Mouse (Mus musculus): ENCODE measurements around the gene Arf1. TPM values are rescaled to one million over a fixed set of nuclear protein-coding genes. Genes with fewer than 3 reads are reported as not detected.

The Arf1 gene
- total and polyA plus RNA-seq, 2 experiments from 2014 or later = 372 to 685 TPM

DNA sequence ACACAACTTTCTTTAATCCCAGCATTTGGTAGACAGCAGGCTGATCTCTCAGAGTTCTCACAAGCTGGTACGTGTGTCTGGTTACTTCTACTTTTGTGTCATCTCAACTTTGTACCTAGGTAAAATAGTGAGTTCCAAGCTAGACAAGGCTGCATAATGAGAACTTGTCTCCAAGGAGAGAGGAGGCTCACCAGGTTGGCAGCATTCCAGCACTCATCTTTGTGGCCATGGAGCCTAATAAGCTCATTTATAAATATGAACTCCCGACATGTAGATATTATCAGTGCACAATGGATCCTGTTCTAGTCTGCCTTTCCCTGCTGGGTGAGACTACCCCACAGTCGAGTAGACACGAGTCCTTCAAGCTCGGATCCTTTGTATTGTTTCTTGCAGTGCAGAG is 18.5 kb downstream of the Arf1 start:
- H3K9me3 ChIP-seq (ENCODE audit: low read length) = no peaks in the 10 kb centered on the region
- H3K27me3 ChIP-seq (ENCODE audit: insufficient read depth, low read length) = no peaks in the 10 kb centered on the region
- H3K4me1 ChIP-seq (ENCODE audit: insufficient read depth) = no peaks in the 10 kb centered on the region; the same call in 1 of the 2 replicates
- H3K4me2 ChIP-seq (ENCODE audit: low read depth) = peak overlapping the region; percentile 79; the same call in 1 of the 2 replicates
- TF ChIP-seq CTCF (IDR thresholded peaks at IDR 0.05; ENCODE audit: low read depth) = no peak
- no peak overlapping the region; the same call in 1 of the 2 replicates for H3K4me3 ChIP-seq (ENCODE audit: low read depth, low read length)
- H3K9ac ChIP-seq = no peak overlapping the region
- WGBS = 43% methylated on average over 5 of the region's 5 CpGs
- ATAC-seq (no peak), DNase-seq (peak; percentile 10)
- H3K36me3 ChIP-seq (ENCODE audit: insufficient read depth) = peaks cover 38% of the 10 kb centered on the region
- H3K27ac ChIP-seq (ENCODE audit: low read depth, low read length) = no peak overlapping the region

DNA sequence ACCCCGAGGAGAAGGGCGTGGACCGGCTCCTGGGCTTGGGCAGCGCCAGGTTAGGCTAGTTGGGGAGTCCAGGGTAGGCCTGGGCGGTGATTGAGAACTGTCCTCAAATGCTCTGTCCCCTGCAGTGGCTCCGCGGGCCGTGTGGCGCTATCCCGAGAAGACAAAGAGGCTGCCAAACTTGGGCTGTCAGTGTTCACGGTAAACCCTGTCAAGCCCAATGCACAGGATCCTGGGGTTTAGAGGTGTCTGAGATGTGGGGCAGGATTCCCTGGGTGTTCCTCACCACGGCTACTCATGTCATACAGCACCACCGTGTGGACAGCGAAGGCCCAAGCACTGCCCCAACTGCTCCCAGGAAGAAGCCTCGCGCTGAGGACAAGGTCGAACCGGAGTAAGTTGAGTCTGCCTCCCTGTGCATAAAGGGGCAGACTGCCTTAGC is 19.0 kb downstream of the Arf1 start:
- peak; percentile 74 for TF ChIP-seq CTCF (IDR thresholded peaks at IDR 0.05; ENCODE audit: low read depth)
- ATAC-seq (peak; percentile 49), DNase-seq (peak; percentile 72)
- Histone ChIP-seq H3K36me3 (ENCODE audit: insufficient read depth) (peaks cover 43% of the 10 kb centered on the region), H3K4me3 (ENCODE audit: low read depth, low read length) (peak overlapping the region; percentile 98), H3K27ac (ENCODE audit: low read depth, low read length) (peak overlapping the region; percentile 79), H3K4me1 (ENCODE audit: insufficient read depth) (no peaks in the 10 kb centered on the region; the same call in 1 of the 2 replicates), H3K9me3 (ENCODE audit: low read length) (no peaks in the 10 kb centered on the region), H3K9ac (peak overlapping the region; percentile 92), H3K4me2 (ENCODE audit: low read depth) (peak overlapping the region; percentile 79), H3K27me3 (ENCODE audit: insufficient read depth, low read length) (no peaks in the 10 kb centered on the region)
- 12% methylated on average over 18 of the region's 18 CpGs for WGBS

GRCm38 (mm10) chr11:59208153-59208831 is 19.8 kb downstream of the Arf1 start, which contains the start of gene 2310033P09Rik:
TSS of gene 2310033P09Rik (plus strand) at chr11:59208321.
- Histone ChIP-seq H3K36me3 (ENCODE audit: insufficient read depth) (peaks cover 45% of the 10 kb centered on the region), H3K27ac (ENCODE audit: low read depth, low read length) (peak within 1 kb of the TSS; percentile 79), H3K9ac (peak within 1 kb of the TSS; percentile 92), H3K27me3 (ENCODE audit: insufficient read depth, low read length) (no peaks in the 10 kb centered on the region), H3K4me2 (ENCODE audit: low read depth) (peak within 1 kb of the TSS; percentile 79), H3K4me1 (ENCODE audit: insufficient read depth) (no peaks in the 10 kb centered on the region; the same call in 1 of the 2 replicates), H3K9me3 (ENCODE audit: low read length) (no peaks in the 10 kb centered on the region), H3K4me3 (ENCODE audit: low read depth, low read length) (peak within 1 kb of the TSS; percentile 98)
- DNase-seq (peak; percentile 99), ATAC-seq (peak; percentile 92)
- WGBS = 3% methylated on average over 65 of the region's 67 CpGs
- 0 out of 2 replicates have a peak, but pooled peaks have one; percentile 2 for TF ChIP-seq CTCF (IDR thresholded peaks at IDR 0.05; ENCODE audit: low read depth)

DNA sequence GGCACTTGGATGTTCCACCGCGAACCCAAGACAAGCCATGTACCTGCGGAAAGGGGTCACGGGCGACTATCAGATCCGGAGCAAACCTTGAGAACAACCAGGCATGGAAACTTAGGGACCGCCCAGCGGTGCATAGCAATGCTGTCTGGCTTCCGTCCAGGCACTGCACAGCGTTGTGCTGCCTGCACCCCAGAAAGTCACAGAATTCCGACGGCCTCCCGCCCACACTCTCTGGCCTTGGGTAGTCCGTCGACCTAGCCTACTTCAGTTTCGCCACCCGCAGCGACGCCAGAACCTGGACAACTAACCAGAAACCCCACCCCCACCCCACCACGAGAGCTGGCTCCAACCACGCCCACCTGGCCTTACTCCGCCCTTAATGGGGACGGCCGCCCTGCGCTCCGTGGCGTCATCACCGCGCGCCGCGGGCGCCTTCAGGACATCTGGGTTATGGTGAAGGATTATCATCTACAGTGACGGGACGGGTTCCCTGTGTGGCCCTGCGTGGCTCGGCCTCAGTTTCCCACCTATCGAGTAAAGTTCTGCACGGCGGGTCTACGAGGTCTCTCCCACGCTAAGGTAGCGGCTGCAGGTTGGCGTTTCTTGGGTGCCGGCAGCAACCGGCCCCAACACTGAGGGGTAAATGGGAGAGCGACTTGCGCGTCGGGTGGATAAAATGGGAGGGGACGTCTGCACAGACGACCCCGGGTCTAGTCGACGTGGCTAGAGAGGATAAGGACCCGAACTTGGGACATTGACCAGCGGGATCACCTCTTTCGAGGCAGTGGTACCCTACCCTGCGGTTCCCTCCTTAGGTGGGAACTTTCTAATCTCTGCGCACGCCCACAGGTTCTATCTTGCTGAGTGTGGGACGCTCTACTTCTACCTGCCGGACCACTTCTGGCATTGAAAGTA is 25.7 kb downstream of the Arf1 start, which contains the start of gene Mrpl55:
TSS of gene Mrpl55 (plus strand) at position 406 of the 915 bp plus-strand sequence.
- peak; percentile 96 for ATAC-seq
- peak within 1 kb of the TSS; percentile 60; the same call in 1 of the 2 replicates for H3K27ac ChIP-seq (ENCODE audit: low read depth, low read length)
- WGBS = 1% methylated on average over 63 of the region's 63 CpGs

GRCm38 (mm10) chr11:59201216-59202002 is 26.7 kb downstream of the Arf1 start:
- peak overlapping the region; percentile 76; the same call in 1 of the 2 replicates for H3K9ac ChIP-seq
- no peak overlapping the region for H3K27ac ChIP-seq (ENCODE audit: low read depth, low read length)
- H3K27me3 ChIP-seq (ENCODE audit: insufficient read depth, low read length) = no peaks in the 10 kb centered on the region
- peak overlapping the region; percentile 84 for H3K4me3 ChIP-seq (ENCODE audit: low read depth, low read length)
- H3K9me3 ChIP-seq (ENCODE audit: low read length) = no peaks in the 10 kb centered on the region
- no peak for TF ChIP-seq CTCF (IDR thresholded peaks at IDR 0.05; ENCODE audit: low read depth)
- peaks cover 9% of the 10 kb centered on the region; the same call in 1 of the 2 replicates for H3K4me1 ChIP-seq (ENCODE audit: insufficient read depth)
- H3K36me3 ChIP-seq (ENCODE audit: insufficient read depth) = peaks cover 16% of the 10 kb centered on the region
- H3K4me2 ChIP-seq (ENCODE audit: low read depth) = peak overlapping the region; percentile 95
- 33% methylated on average over 16 of the region's 16 CpGs for WGBS
- ATAC-seq = peak; percentile 18
- no peak for DNase-seq

More for the DNA sequence above, 25.7 kb downstream of the Arf1 start, which contains the start of gene Mrpl55:
- no peak for TF ChIP-seq CTCF (IDR thresholded peaks at IDR 0.05; ENCODE audit: low read depth)
- Histone ChIP-seq H3K4me2 (ENCODE audit: low read depth) (peak within 1 kb of the TSS; percentile 95), H3K4me1 (ENCODE audit: insufficient read depth) (peaks cover 9% of the 10 kb centered on the region; the same call in 1 of the 2 replicates), H3K36me3 (ENCODE audit: insufficient read depth) (peaks cover 18% of the 10 kb centered on the region), H3K9me3 (ENCODE audit: low read length) (no peaks in the 10 kb centered on the region), H3K9ac (peak within 1 kb of the TSS; percentile 76), H3K27me3 (ENCODE audit: insufficient read depth, low read length) (no peaks in the 10 kb centered on the region), H3K4me3 (ENCODE audit: low read depth, low read length) (peak within 1 kb of the TSS; percentile 84)
- peak; percentile 96 for DNase-seq

- DNase-seq = no peak
- H3K27ac ChIP-seq (ENCODE audit: low read depth, low read length) = no peak overlapping the region
- no peak for ATAC-seq
- no peak for TF ChIP-seq CTCF (IDR thresholded peaks at IDR 0.05; ENCODE audit: low read depth)
- peaks cover 2% of the 10 kb centered on the region; the same call in 1 of the 2 replicates for H3K4me1 ChIP-seq (ENCODE audit: insufficient read depth)
- H3K27me3 ChIP-seq (ENCODE audit: insufficient read depth, low read length) = no peaks in the 10 kb centered on the region
- no peak overlapping the region for H3K9ac ChIP-seq
- no peaks in the 10 kb centered on the region for H3K9me3 ChIP-seq (ENCODE audit: low read length)
- no peak overlapping the region for H3K4me3 ChIP-seq (ENCODE audit: low read depth, low read length)
- H3K36me3 ChIP-seq (ENCODE audit: insufficient read depth) = no peaks in the 10 kb centered on the region
- no peak overlapping the region for H3K4me2 ChIP-seq (ENCODE audit: low read depth)
These were observed 31.8 kb downstream of the Arf1 start for GRCm38 (mm10) chr11:59196230-59196629.

Measured in forebrain, postnatal 0 days (tissue).